Comparison of ENCODE assay signal across 9 mouse cellular contexts in genomic region chr4:111907926-111908325, GRCm38 (mm10). TPM values are rescaled to one million over a fixed set of nuclear protein-coding genes. Genes with fewer than 3 reads are reported as not detected.
A peak's percentile ranks its signal among the peaks of the same experiment; 100 is the strongest.
DNase-seq lines count a peak whose midpoint lies in the region; ATAC-seq and TF ChIP-seq lines count a peak whose summit lies in the region.
"Had no signal": no experiment of that assay in that cellular context is flagged by ENCODE, and none has a peak within 500 bp of the region (broad histone marks: within the 10 kb centered on the region; RNA-seq: fewer than 3 reads in every experiment).

No protein-coding gene starts in this region.

- no peaks in the 10 kb centered on the region for H3K4me1 ChIP-seq in forebrain, embryonic 15.5 days
- H3K4me1 ChIP-seq in midbrain, postnatal 0 days (ENCODE audit: insufficient read depth, low read length), result no peaks in the 10 kb centered on the region

- H3K36me3 ChIP-seq in forebrain, embryonic 15.5 days, result no peaks in the 10 kb centered on the region
- H3K36me3 ChIP-seq in midbrain, postnatal 0 days (ENCODE audit: insufficient read depth, low read length), result no peaks in the 10 kb centered on the region

- no peaks in the 10 kb centered on the region for H3K27me3 ChIP-seq in forebrain, embryonic 15.5 days
- H3K27me3 ChIP-seq in midbrain, postnatal 0 days (ENCODE audit: insufficient read depth, low read length), result no peaks in the 10 kb centered on the region

- intact Hi-C loops in left cerebral cortex, adult 2 months (cut with DNase I), result no loop called here

- H3K9me3 ChIP-seq in forebrain, embryonic 15.5 days, result no peaks in the 10 kb centered on the region
- no peaks in the 10 kb centered on the region for H3K9me3 ChIP-seq in midbrain, postnatal 0 days (ENCODE audit: low read length)

- TF ChIP-seq CTCF in left cerebral cortex, adult 2 months (IDR thresholded peaks at IDR 0.05), result peak; percentile 70
- TF ChIP-seq CTCF in midbrain, postnatal 0 days (IDR thresholded peaks at IDR 0.05), result peak; percentile 87

- H3K4me2 ChIP-seq in forebrain, embryonic 15.5 days (replicated peaks), result no peak overlapping the region
- H3K4me2 ChIP-seq in midbrain, postnatal 0 days (ENCODE audit: low read depth, low read length, poor library complexity, severe bottlenecking), result no peak overlapping the region

- no peak overlapping the region for H3K27ac ChIP-seq in left cerebral cortex, adult 2 months
- H3K27ac ChIP-seq in forebrain, embryonic 15.5 days (replicated peaks), result no peak overlapping the region
- no peak overlapping the region for H3K27ac ChIP-seq in midbrain, postnatal 0 days (ENCODE audit: low read depth, low read length)

- DNase-seq in left cerebral cortex, adult 2 months (ENCODE audit: extremely low spot score in 1 of 2, low spot score in 2 of 2), result no peak
- DNase-seq in left cerebral cortex, adult 9 months (ENCODE audit: low spot score in 2 of 2), result no peak
- DNase-seq in NIH3T3 (ENCODE audit: low read depth), result peak; percentile 90
- peak; percentile 78 for DNase-seq in midbrain, postnatal 0 days (ENCODE audit: low spot score)
- DNase-seq in adrenal gland, adult 18-20 months (ENCODE audit: low spot score in 2 of 2), result no peak
- DNase-seq in thymus, postnatal 14 days, result no peak

- 38% methylated on average over 2 of the region's 2 CpGs for WGBS in forebrain, embryonic 15.5 days
- 44% methylated on average over 2 of the region's 2 CpGs for WGBS in midbrain, postnatal 0 days

- H3K9ac ChIP-seq in forebrain, embryonic 15.5 days (replicated peaks), result no peak overlapping the region
- H3K9ac ChIP-seq in midbrain, postnatal 0 days (replicated peaks; ENCODE audit: low read length, poor library complexity, severe bottlenecking), result no peak overlapping the region

- ATAC-seq in forebrain, embryonic 15.5 days (replicated peaks), result peak; percentile 69
- ATAC-seq in midbrain, postnatal 0 days (ENCODE audit: low FRiP score), result peak; percentile 80; the same call in 1 of the 2 replicates

- H3K4me3 ChIP-seq in left cerebral cortex, adult 2 months, result no peak overlapping the region
- no peak overlapping the region for H3K4me3 ChIP-seq in forebrain, embryonic 15.5 days
- no peak overlapping the region for H3K4me3 ChIP-seq in midbrain, postnatal 0 days (ENCODE audit: low read depth, low read length)
- H3K4me3 ChIP-seq: myocyte had no signal

RNA-seq across cellular contexts. Expression of gene Slc5a9, which starts 5.2 kb away (rescaled TPM):
- not detected for total RNA-seq in left cerebral cortex, adult 2 months (2021)
- not detected in 2 replicates for polyA plus RNA-seq in forebrain, embryonic 15.5 days (2015; fragmentation: Nextera tagmentation; extraction: Ambion mirVana)
- not detected in 2 replicates for total RNA-seq in midbrain, postnatal 0 days (2014; rRNA removed)
- not detected in 2 replicates for polyA plus RNA-seq in midbrain, postnatal 0 days (2015; fragmentation: Nextera tagmentation; extraction: Ambion mirVana)
- not detected for total RNA-seq in adrenal gland, adult 18-20 months (2021)
- polyA plus RNA-seq: frontal cortex, adult 2 months; myocyte had no signal

RNA-seq across cellular contexts. Expression of gene Skint8, which starts 11.3 kb away (rescaled TPM):
- under 1 TPM in 1 of 2 experiments, not detected in 1; 0.36 TPM for total RNA-seq in left cerebral cortex, adult 2 months (2021)
- not detected in 2 replicates for polyA plus RNA-seq in forebrain, embryonic 15.5 days (2015; fragmentation: Nextera tagmentation; extraction: Ambion mirVana)
- not detected in 2 replicates for total RNA-seq in midbrain, postnatal 0 days (2014; rRNA removed)
- not detected in 2 replicates for polyA plus RNA-seq in midbrain, postnatal 0 days (2015; fragmentation: Nextera tagmentation; extraction: Ambion mirVana)
- not detected for total RNA-seq in adrenal gland, adult 18-20 months (2021)
- polyA plus RNA-seq: frontal cortex, adult 2 months; myocyte had no signal

Comparison
In these comparisons a context has a peak if more than half of its experiments do, and no peak if none do; other contexts are left out.
1. DNase-seq: peak in NIH3T3 (single experiment) and midbrain, postnatal 0 days (single experiment); none in left cerebral cortex, adult 2 months (0 of 2), left cerebral cortex, adult 9 months (0 of 2), adrenal gland, adult 18-20 months (0 of 2) and thymus, postnatal 14 days (single experiment).